Mouse (Mus musculus) heart, embryonic 14.5 days (tissue): Measurements from ENCODE around the gene Pml. TPM values are rescaled to one million over a fixed set of nuclear protein-coding genes. Genes with fewer than 3 reads are reported as not detected.

Experiments used
- ATAC-seq: fragments of 200-750 bp; cut with Nextera tagmentation; 2 replicates; pipeline ENCODE4 v1.8.0; 2017; ENCODE audit warnings: low read depth, moderate TSS enrichment; ENCODE audit not compliant: insufficient number of reproducible peaks, insufficient read depth, low FRiP score
- H3K27ac ChIP-seq, 2 experiments: fragments of 200-500 bp in 1 of 2; fragments of 300-500 bp in 1 of 2; sonication (generic) in 1 of 2; replicated peaks in 1 of 2; 2 replicates each; pipeline ENCODE4 v1.5.1; 2012 to 2014; ENCODE audit warnings: low read depth in 2 of 2, low read length in 2 of 2, control low read depth in 1 of 2, mild to moderate bottlenecking in 1 of 2, mixed read lengths in 1 of 2; ENCODE audit not compliant: control insufficient read depth in 1 of 2, insufficient read depth in 1 of 2
- H3K27me3 ChIP-seq: fragments of 300-500 bp; sonication (generic); 2 replicates; pipeline ENCODE4 v1.6.1; 2014; ENCODE audit warnings: mild to moderate bottlenecking, low read length, control low read depth; ENCODE audit not compliant: control insufficient read depth, insufficient read depth
- H3K36me3 ChIP-seq: fragments of 300-500 bp; sonication (generic); 2 replicates; pipeline ENCODE4 v1.6.1; 2014; ENCODE audit warnings: mild to moderate bottlenecking, control low read depth, low read length, mixed read lengths; ENCODE audit not compliant: control insufficient read depth, insufficient read depth
- H3K4me1 ChIP-seq, 2 experiments: fragments of 200-500 bp in 1 of 2; fragments of 300-500 bp in 1 of 2; sonication (generic) in 1 of 2; 2 replicates each; pipeline ENCODE4 v1.6.1; 2012 to 2014; ENCODE audit warnings: low read length in 2 of 2, control low read depth in 1 of 2, mixed read lengths in 1 of 2; ENCODE audit not compliant: control insufficient read depth in 2 of 2, insufficient read depth in 2 of 2
- H3K4me2 ChIP-seq: fragments of 300-500 bp; sonication (generic); 2 replicates; pipeline ENCODE4 v1.6.1; 2014; ENCODE audit warnings: mild to moderate bottlenecking, low read length
- H3K4me3 ChIP-seq, 2 experiments: fragments of 200-500 bp in 1 of 2; fragments of 300-500 bp in 1 of 2; sonication (generic) in 1 of 2; 2 replicates each; pipeline ENCODE4 v1.5.1; 2012 to 2014; ENCODE audit warnings: low read length in 2 of 2, mild to moderate bottlenecking in 2 of 2, control low read depth in 1 of 2, low read depth in 1 of 2, moderate library complexity in 1 of 2; ENCODE audit not compliant: control insufficient read depth in 1 of 2, insufficient read depth in 1 of 2
- H3K9ac ChIP-seq: fragments of 300-500 bp; sonication (generic); 2 replicates; pipeline ENCODE4 v1.6.1; 2014; ENCODE audit warnings: mild to moderate bottlenecking, low read length
- H3K9me3 ChIP-seq: fragments of 300-500 bp; sonication (generic); 2 replicates; pipeline ENCODE4 v1.6.1; 2016; ENCODE audit warnings: low read length, control low read depth; ENCODE audit not compliant: control insufficient read depth
- WGBS: fragments of 180-500 bp; shearing (Covaris S2); extraction: QIAGEN DNeasy Blood & Tissue Kit; methylation state at CpG from one replicate; pipeline ENCODE4 v1.1.7; 2014; 5-methylcytosine and 5-hydroxymethylcytosine counted together
- polyA plus RNA-seq: library from polyadenylated mRNA; unstranded; fragments of >200 nt; fragmentation: Nextera tagmentation; extraction: Ambion mirVana; gene quantifications from 2 replicates; pipeline ENCODE4 v1.2.1, GENCODE M21; 2014

Gene Pml
- polyA plus RNA-seq, 1 experiment from 2014 or later = 11.0 TPM

DNA sequence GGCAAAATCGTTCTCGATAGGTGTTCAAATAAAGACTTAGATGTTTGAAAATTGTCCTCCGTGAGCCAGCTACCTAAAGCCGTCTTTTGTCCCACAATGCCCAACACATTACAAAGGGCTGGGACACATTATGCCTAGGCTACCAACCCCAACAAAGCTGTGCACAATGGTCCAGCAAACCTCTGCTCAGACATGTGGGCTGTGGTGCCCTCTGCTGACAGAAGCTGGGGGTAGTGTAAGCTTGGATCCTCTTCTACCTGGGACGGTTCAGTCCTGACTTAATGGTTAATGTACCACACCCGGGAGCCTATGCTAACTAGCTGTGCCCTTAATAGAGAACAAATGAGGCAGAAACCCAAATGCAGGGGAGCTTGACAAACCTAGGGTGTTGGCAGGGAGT, 33.2 kb downstream of the Pml start:
- 59% methylated on average over 6 of the region's 6 CpGs for WGBS
- no peak for ATAC-seq
- no peak overlapping the region for H3K9ac ChIP-seq

GRCm38 (mm10) chr9:58214519-58215180, 34.9 kb downstream of the Pml start:
- Histone ChIP-seq H3K9ac (no peak overlapping the region), H3K36me3 (peaks cover 7% of the 10 kb centered on the region), H3K4me1 (peaks cover 23 to 32% of the 10 kb centered on the region in 2 experiments), H3K27ac (peak overlapping the region in 1 of 2 experiments; percentile 43; a peak in 2 of 4 replicates), H3K9me3 (no peaks in the 10 kb centered on the region), H3K27me3 (no peaks in the 10 kb centered on the region), H3K4me3 (no peak overlapping the region), H3K4me2 (no peak overlapping the region)
- 48% methylated on average over 8 of the region's 8 CpGs for WGBS
- ATAC-seq = no peak

More for the DNA sequence above, 33.2 kb downstream of the Pml start:
- Histone ChIP-seq H3K27ac (no peak overlapping the region), H3K9me3 (no peaks in the 10 kb centered on the region), H3K36me3 (peaks cover 23% of the 10 kb centered on the region), H3K4me1 (peaks cover 13 to 20% of the 10 kb centered on the region in 2 experiments), H3K27me3 (no peaks in the 10 kb centered on the region), H3K4me2 (no peak overlapping the region), H3K4me3 (no peak overlapping the region)

DNA sequence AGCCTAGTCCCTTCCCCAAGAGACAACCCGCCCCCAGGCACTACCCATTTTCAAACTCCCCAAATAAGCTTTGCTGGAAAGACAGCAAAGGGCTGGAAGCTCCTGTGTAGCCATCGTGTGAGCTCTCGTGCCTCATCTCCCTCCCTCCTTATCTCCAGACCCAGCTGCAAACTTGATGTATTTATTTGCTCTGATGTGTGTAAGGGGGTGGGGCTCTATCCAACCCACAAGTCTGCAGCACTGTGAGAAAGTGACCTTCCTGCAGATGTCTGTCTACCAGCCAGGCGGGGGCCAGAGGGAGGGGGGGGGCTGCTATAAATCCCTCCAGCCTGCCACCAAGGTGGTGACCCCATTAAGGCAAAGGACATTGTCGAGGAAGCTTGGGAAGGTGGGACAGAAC, 35.7 kb downstream of the Pml start:
- H3K36me3 ChIP-seq = no peaks in the 10 kb centered on the region
- peaks cover 23 to 35% of the 10 kb centered on the region in 2 experiments for H3K4me1 ChIP-seq
- H3K27ac ChIP-seq = peak overlapping the region in 1 of 2 experiments; percentile 43; a peak in 1 of 4 replicates
- H3K9me3 ChIP-seq = no peaks in the 10 kb centered on the region
- H3K4me2 ChIP-seq = no peak overlapping the region
- no peaks in the 10 kb centered on the region for H3K27me3 ChIP-seq
- ATAC-seq = no peak
- no peak overlapping the region for H3K9ac ChIP-seq
- 15% methylated on average over 5 of the region's 5 CpGs for WGBS
- H3K4me3 ChIP-seq = no peak overlapping the region

DNA sequence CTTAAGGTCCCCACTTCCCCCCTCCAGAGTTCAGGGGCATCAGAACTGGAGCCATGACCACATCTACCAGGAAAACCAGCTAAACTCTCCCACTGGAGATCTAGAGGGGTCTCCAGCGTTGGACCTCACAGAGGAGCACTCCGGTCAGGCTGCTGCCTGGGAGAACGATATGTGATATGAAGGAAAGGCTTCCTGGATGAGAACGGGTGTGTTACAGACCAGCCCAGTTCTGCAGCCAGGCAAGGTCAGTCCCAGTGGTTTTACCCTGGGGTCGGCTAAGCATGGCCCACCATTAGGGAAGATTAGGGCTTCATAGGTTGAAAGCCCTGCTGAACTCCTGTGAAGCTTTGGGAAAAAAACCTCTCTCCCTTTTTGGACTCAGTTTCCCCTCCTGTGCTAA, 36.2 kb downstream of the Pml start:
- Histone ChIP-seq H3K9me3 (no peaks in the 10 kb centered on the region), H3K27me3 (no peaks in the 10 kb centered on the region), H3K9ac (no peak overlapping the region), H3K4me2 (no peak overlapping the region), H3K36me3 (no peaks in the 10 kb centered on the region), H3K4me1 (peaks cover 23 to 35% of the 10 kb centered on the region in 2 experiments), H3K27ac (no peak overlapping the region), H3K4me3 (no peak overlapping the region)
- 62% methylated on average over 5 of the region's 5 CpGs for whole genome bisulfite sequencing
- no peak for ATAC-seq

GRCm38 (mm10) chr9:58210304-58210627, 39.3 kb downstream of the Pml start:
- H3K27ac ChIP-seq = peak overlapping the region; percentile 11 to 16; a peak in 1 of 4 replicates

DNA sequence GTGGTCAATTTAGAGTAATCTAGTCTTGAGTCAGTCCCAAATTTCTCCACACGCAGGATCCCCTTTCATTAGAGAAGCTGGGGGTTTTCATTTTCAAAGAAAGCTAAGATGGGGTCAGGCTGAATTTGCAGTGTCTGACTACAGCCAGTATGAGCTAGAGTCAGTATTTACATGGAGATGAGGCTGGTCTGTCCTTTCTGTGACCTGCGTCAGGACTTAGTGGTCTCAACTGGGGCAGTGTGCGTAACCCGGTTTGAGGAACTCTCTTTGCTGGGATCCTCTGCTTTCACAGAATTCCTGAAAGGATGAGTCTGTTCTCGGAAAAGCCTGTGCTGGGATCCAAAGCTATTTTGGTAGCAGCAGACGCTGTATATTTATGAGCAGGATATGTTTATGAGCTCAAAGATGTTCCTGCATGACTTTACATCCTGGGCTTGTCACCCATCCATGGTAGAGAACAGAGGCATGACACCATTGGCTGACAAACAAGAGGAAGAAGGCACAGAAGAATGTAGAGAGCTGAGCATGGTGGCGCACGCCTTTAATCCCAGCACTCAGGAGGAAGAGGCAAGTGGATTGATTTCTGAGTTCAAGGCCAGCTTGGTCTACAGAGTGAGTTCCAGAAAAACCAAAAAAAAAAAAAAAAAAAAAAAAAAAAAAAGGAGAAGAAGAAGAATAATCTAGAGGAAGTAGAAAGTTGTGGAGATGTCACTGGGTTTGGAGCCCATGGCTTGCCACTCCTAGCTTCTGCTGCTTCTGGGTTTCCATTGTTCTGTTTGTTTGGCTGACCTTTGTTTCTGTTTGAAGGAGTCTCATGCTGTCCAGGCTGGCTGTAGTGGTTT, 39.9 kb downstream of the Pml start:
- Histone ChIP-seq H3K27me3 (0 out of 2 replicates have a peak, but pooled peaks cover 4% of the 10 kb centered on the region), H3K36me3 (no peaks in the 10 kb centered on the region), H3K4me3 (no peak overlapping the region), H3K9me3 (no peaks in the 10 kb centered on the region), H3K27ac (peak overlapping the region in 1 of 2 experiments; percentile 11; a peak in 1 of 4 replicates), H3K4me2 (no peak overlapping the region), H3K4me1 (peaks cover 21 to 31% of the 10 kb centered on the region in 2 experiments), H3K9ac (no peak overlapping the region)
- WGBS = 79% methylated on average over 8 of the region's 8 CpGs
- ATAC-seq = no peak

More at GRCm38 (mm10) chr9:58210304-58210627, 39.3 kb downstream of the Pml start:
- H3K4me3 ChIP-seq = no peak overlapping the region
- H3K4me1 ChIP-seq = peaks cover 21 to 35% of the 10 kb centered on the region in 2 experiments
- no peak overlapping the region for H3K4me2 ChIP-seq
- H3K9me3 ChIP-seq = no peaks in the 10 kb centered on the region
- 0 out of 2 replicates have a peak, but pooled peaks cover 4% of the 10 kb centered on the region for H3K27me3 ChIP-seq
- H3K36me3 ChIP-seq = no peaks in the 10 kb centered on the region
- ATAC-seq = no peak
- H3K9ac ChIP-seq = no peak overlapping the region
- 60% methylated on average over 2 of the region's 2 CpGs for WGBS

- Histone ChIP-seq H3K4me2 (no peak overlapping the region), H3K36me3 (no peaks in the 10 kb centered on the region), H3K4me1 (peaks cover 13 to 18% of the 10 kb centered on the region in 2 experiments), H3K9ac (no peak overlapping the region), H3K27ac (no peak overlapping the region), H3K9me3 (no peaks in the 10 kb centered on the region), H3K27me3 (peaks cover 34% of the 10 kb centered on the region), H3K4me3 (no peak overlapping the region)
- no peak for ATAC-seq
- 83% methylated on average over 7 of the region's 7 CpGs for WGBS
Measured at GRCm38 (mm10) chr9:58206013-58206412, 43.6 kb downstream of the Pml start.
